Mouse (Mus musculus): ENCODE results near the gene Hic2.
A peak's percentile ranks its signal among the peaks of the same experiment; 100 is the strongest.

Gene Hic2

DNA sequence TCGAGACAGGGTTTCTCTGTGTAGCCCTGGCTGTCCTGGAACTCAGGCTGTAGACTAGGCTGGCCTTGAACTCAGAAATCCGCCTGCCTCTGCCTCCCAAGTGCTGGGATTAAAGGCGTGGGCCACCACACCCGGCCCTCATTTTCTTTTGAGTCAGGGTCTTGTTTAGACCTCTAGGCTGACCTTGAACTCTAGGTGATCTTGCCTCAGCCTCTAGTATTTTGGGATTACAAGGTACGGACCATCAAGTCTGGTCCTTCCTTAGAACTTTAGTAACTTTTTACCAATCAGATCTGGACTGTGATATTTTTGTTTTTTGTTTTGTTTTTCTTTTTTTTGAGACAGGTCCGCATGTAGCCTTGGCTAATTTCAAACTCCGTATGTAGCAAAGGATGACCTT lies 42.3 kb downstream of the Hic2 start, which contains the start of gene Tmem191c:
Tmem191c (plus strand) TSS at position 357 of the 400 bp plus-strand sequence.
- DNase-seq (ENCODE audit: low spot score in 2 of 2) = no peak

DNA sequence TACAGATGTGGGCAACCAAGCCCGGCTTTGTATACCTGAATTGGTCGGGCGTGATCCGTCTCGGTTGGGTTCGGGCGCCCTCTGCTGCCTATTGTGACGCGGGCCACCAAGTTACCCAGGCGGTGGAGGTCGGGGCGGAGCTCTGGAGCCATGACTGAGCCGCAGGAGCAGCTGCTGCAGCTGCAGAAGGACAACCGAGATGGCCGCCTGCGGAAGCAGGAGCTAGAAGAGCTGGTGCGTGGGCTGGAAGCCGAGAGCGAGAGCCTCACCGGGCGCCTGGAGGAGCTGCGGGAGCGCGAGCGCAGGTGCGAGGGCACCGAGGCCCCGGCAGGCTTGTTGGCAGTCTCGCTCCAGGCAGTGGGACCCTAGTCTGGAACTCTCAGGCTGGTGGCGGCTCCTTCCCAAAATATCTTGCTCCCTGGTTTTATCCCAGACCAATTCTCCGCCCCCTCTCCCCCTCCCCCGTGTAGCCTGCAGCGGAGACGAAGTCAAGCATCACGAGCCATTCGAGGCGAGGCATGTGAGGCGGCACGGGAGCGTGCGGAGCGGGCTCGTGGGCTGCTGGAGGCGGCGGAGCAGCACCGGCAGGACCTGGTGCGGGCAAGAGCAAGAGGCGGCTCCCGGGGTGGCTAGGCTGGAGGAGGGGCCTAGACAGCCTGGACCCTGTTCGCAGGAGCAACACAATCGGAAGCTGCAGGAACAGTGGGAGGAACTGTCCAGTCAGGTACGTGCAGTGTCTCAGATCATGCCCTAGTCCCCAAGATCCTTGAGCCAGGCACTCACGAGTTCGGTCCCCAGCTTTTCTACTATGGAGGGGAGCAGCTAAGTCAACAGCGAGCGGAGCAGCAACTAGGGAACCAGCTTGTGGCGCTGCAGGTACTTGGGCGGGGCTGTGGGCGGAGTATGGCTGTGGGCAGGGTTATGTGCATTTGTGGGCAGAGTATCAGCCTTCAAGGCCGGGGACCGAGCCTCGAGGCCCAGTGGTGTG lies 43.1 kb downstream of the Hic2 start:
- DNase-seq (ENCODE audit: low spot score in 2 of 2) = peak; percentile 86 to 92

GRCm38 (mm10) chr16:17277342-17278211 lies 44.2 kb downstream of the Hic2 start:
- peak; percentile 59 to 64 for DNase-seq (ENCODE audit: low spot score in 2 of 2)

DNA sequence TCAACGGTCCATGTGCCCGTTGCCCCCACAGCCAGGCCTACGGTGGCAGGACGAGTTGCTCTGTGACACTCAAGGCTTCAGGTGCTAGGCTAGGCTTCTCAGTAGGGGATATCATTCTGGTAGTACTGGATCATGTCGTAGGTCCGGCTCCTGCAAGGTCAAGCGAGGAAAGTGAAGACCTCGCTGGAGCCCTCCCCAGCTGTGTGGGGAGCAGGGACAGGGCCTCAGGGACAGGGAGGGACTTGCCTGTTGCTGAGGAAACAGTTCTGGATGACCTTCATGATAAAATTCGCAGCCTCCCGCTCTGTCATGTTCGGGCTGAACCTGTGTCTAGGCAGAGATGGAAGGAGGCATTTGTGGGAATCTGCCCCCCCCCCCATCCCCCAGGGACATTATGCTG lies 47.1 kb downstream of the Hic2 start:
- no peak for DNase-seq (ENCODE audit: low spot score in 2 of 2)

GRCm38 (mm10) chr16:17283151-17283550 lies 49.8 kb downstream of the Hic2 start:
- no peak for DNase-seq (ENCODE audit: low spot score in 2 of 2)

- DNase-seq (ENCODE audit: low spot score in 2 of 2) = no peak
Measured at GRCm38 (mm10) chr16:17287103-17287502, 53.7 kb downstream of the Hic2 start.

GRCm38 (mm10) chr16:17291016-17291415 lies 57.6 kb downstream of the Hic2 start:
- no peak for DNase-seq (ENCODE audit: low spot score in 2 of 2)

DNA sequence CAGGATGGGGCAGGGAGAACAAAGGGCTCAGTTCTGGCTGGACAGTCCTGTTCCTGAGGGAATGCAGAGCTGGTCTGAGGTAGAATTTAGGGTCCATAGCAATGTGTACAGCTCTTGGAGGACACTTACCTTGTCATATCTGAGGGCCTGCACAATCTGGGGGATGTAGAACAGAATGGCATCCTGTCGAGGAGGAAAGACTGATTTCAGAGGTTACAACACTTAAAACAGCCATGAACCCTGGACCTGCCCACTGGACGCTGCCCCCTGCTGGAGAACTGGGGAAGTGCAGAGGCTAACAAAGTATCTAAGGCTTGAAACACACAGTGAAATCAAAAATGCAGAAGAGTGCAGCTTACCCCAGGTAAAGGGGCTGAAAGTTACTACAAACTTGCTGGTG lies 59.4 kb downstream of the Hic2 start:
- DNase-seq (ENCODE audit: low spot score in 2 of 2) = peak in 1 of 2 experiments; percentile 39

DNA sequence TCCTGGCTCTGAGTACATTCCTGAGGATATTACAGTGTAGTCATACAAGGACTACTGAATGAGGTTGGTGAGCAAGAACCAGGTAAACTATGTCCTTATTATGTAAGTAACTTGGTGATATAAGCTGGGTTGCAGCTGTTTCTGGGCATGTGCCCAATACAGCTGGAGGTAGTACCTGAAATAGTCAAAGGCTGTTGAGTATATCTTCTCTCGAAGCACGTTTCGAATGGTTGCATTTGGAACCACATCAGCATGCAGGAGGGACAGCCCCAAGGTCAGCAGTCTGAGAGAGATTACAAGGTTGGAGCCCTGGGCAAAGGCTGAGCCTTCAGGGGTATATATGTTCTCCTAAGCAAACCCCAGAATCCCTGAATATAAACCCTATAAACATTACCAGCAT lies 67.4 kb downstream of the Hic2 start:
- DNase-seq (ENCODE audit: low spot score in 2 of 2) = no peak

GRCm38 (mm10) chr16:17303521-17304245 lies 70.3 kb downstream of the Hic2 start:
- no peak for DNase-seq (ENCODE audit: low spot score in 2 of 2)

DNA sequence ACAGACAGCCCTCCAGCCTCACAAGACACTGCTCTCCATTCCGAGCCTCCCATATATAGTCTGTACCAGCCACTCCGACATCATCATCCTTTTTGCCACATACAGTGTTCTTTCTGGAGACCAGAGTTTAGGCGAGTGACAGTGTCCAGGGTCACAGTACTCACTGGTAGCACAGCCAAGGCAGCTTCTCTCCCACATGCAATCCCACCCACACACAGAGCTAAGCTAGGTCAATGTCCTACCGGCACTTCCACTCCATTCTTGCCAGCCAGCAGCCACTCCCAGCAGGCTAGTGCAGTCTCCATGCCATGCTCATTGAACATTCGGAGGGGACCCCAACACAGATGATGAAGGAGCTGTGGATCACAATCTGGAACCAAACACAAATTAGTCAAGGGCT lies 74.1 kb downstream of the Hic2 start:
- no peak for DNase-seq (ENCODE audit: low spot score in 2 of 2)

- no peak for DNase-seq (ENCODE audit: low spot score in 2 of 2)
Measured at GRCm38 (mm10) chr16:17309036-17309435, 75.7 kb downstream of the Hic2 start.

DNA sequence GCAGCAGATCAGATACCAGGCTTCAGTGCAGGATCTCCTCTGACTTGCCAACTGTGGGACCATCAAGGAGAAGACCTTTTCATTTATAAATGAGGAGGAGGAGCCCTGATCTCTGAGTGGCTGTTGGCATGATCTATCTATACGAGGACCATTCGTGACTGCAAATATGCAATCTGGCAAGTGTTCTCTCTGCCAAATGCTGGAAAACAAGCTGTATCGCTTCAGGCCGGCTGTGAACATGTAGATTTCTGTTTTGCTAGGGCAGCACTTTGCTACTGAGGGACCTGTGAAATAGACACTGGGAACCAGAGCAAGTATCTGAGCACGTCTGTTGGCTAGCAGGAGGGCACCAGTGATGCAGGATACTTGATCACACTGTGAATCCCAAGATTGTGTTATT lies 79.2 kb downstream of the Hic2 start:
- DNase-seq (ENCODE audit: low spot score in 2 of 2) = no peak
